Mouse (Mus musculus) lung, postnatal 0 days (tissue): ENCODE measurements at regions not wholly inside any gene's neighbourhood (a gene's known extent, or its start where the extent isn't known, plus 50 kb on each side); places are given as distances from the start of the nearest gene placed in this dataset.

Source experiments
- ATAC-seq: fragments of 200-750 bp; cut with Nextera tagmentation; 2 replicates; pipeline ENCODE4 v1.8.0; 2017; ENCODE audit warnings: moderate library complexity
- DNase-seq: peaks from one replicate; pipeline ENCODE4 v3.0.0-alpha.2; 2016; ENCODE audit warnings: low spot score
- H3K27ac ChIP-seq: fragments of 300-500 bp; sonication (generic); 2 replicates; pipeline ENCODE4 v1.5.1; 2014; ENCODE audit warnings: antibody characterized with exemption, mild to moderate bottlenecking, low read length, mixed read lengths
- H3K27me3 ChIP-seq: fragments of 300-500 bp; sonication (generic); replicated peaks from 2 replicates; pipeline ENCODE4 v1.6.1; 2014; ENCODE audit warnings: low read length, mixed read lengths; ENCODE audit not compliant: insufficient read depth
- H3K36me3 ChIP-seq: fragments of 300-500 bp; sonication (generic); 2 replicates; pipeline ENCODE4 v1.6.1; 2014; ENCODE audit warnings: low read length, mixed read lengths; ENCODE audit not compliant: insufficient read depth
- H3K4me1 ChIP-seq: fragments of 300-500 bp; sonication (generic); 2 replicates; pipeline ENCODE4 v1.6.1; 2014; ENCODE audit warnings: antibody characterized with exemption, low read depth, low read length, mixed read lengths; ENCODE audit not compliant: insufficient read depth
- H3K4me2 ChIP-seq: fragments of 300-500 bp; sonication (generic); replicated peaks from 2 replicates; pipeline ENCODE4 v1.6.1; 2014; ENCODE audit warnings: low read depth, mild to moderate bottlenecking, low read length, moderate library complexity, mixed read lengths
- H3K4me3 ChIP-seq: fragments of 300-500 bp; sonication (generic); 2 replicates; pipeline ENCODE4 v1.5.1; 2014; ENCODE audit warnings: low read depth, low read length
- H3K9ac ChIP-seq: fragments of 300-500 bp; sonication (generic); replicated peaks from 2 replicates; pipeline ENCODE4 v1.6.1; 2014; ENCODE audit warnings: low read depth, mild to moderate bottlenecking
- H3K9me3 ChIP-seq: fragments of 300-500 bp; sonication (generic); 2 replicates; pipeline ENCODE4 v1.6.1; 2016; ENCODE audit warnings: low read length, mixed read lengths
- CTCF ChIP-seq: IDR thresholded peaks from 2 replicates; pipeline ENCODE4 v1.5.1; 2016; ENCODE audit warnings: antibody characterized with exemption, mild to moderate bottlenecking
- EP300 ChIP-seq: IDR thresholded peaks from 2 replicates; pipeline ENCODE4 v1.6.1; 2016; ENCODE audit warnings: antibody characterized with exemption, mild to moderate bottlenecking, control low read depth
- WGBS: fragments of 180-500 bp; shearing (Covaris S2); extraction: QIAGEN DNeasy Blood & Tissue Kit; methylation state at CpG from one replicate; pipeline ENCODE4 v1.1.7; 2014; 5-methylcytosine and 5-hydroxymethylcytosine counted together

DNA sequence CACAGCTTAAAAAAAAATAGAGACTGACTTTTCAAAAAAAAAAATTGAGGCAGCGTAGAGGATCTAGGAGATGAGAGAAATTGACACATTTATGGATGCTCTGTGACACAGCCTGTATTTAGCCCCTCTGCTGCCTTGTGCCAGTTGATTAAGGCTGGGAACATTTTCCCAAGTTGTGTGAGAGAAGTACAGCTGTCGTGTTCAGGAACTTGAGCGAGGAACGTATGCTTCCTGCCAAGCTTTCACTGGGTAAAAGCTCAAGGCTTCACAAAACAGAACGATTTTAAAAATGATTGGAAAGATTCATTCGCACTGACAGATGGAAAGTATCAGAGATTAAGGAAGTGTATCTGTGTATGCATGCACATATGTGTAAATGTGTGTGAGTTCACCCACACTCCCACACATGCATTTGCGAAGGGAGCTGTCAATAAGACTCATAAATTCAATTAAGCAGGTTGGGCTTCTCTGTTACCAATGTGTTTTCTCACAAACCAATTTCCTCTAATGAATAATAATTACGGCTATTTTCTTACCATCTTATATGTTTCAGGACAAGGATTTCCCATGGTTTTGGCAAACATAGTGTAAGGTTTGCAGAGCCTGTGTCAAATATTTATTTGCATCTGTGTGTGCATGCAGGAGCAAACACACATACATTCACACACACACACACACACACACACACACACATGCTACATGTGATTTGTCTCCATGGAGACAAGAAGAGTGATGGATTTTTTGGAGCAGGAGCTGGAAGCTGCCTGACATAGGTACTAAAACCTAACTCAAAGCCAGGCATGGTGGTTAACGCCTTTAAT, 662.9 kb upstream of the Kirrel3 start:
- no peak for DNase-seq
- Histone ChIP-seq H3K9ac (no peak overlapping the region), H3K36me3 (no peaks in the 10 kb centered on the region), H3K4me2 (no peak overlapping the region), H3K27me3 (no peaks in the 10 kb centered on the region), H3K27ac (no peak overlapping the region), H3K9me3 (no peaks in the 10 kb centered on the region), H3K4me1 (no peaks in the 10 kb centered on the region), H3K4me3 (no peak overlapping the region)
- TF ChIP-seq CTCF (no peak), EP300 (no peak)
- WGBS, result 70% methylated on average over 9 of the region's 9 CpGs
- ATAC-seq, result no peak

DNA sequence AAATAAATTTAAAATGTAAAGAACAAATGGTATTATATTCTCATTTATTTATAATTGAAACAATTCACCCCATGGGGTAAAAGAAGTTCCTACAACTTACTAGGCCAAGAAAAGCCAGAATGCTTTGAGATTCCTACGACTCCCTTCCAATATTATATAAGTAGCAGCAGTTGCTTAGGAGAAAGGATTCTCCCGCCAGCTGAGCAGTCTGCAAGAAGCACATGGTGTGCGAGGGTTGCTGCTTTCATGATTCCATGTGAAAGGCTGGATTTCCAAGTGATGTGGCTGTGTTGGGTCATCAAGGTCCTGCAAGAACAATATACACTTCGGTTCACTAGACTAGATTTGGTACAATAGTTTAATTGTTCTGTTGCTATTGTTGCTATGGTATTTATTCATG, 659.6 kb upstream of the Kirrel3 start:
- no peak for ATAC-seq
- Histone ChIP-seq H3K4me3 (no peak overlapping the region), H3K9ac (no peak overlapping the region), H3K36me3 (no peaks in the 10 kb centered on the region), H3K4me2 (no peak overlapping the region), H3K4me1 (no peaks in the 10 kb centered on the region), H3K27ac (no peak overlapping the region), H3K27me3 (no peaks in the 10 kb centered on the region), H3K9me3 (no peaks in the 10 kb centered on the region)
- 68% methylated on average over 4 of the region's 4 CpGs for WGBS
- TF ChIP-seq EP300 (no peak), CTCF (no peak)
- no peak for DNase-seq

DNA sequence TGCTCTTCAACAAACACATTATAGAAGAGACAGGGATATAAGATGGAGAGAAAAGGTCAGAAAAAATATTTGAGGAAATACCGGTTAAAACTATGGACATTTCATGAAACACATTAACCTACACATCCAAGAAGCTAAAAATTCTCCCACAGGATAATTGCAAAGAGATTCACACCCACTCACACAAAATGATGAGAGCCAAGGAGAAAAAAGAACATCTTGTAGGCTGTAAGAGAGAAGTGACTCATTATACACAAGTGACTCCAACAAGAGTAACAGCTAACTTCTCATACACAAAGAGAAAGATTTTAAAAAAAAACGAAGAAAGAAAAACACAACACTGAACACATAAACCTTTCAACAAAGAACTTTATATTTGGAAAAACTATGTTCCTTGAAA, 658.3 kb upstream of the Kirrel3 start:
- H3K27me3 ChIP-seq, result no peaks in the 10 kb centered on the region
- no peak for ATAC-seq
- H3K9ac ChIP-seq, result no peak overlapping the region
- no peak for DNase-seq
- no peaks in the 10 kb centered on the region for H3K9me3 ChIP-seq
- H3K4me1 ChIP-seq, result no peaks in the 10 kb centered on the region
- no peak overlapping the region for H3K4me3 ChIP-seq
- H3K4me2 ChIP-seq, result no peak overlapping the region
- H3K27ac ChIP-seq, result no peak overlapping the region
- H3K36me3 ChIP-seq, result no peaks in the 10 kb centered on the region
- TF ChIP-seq CTCF (no peak), EP300 (no peak)
- 68% methylated on average over 2 of the region's 2 CpGs for whole genome bisulfite sequencing

DNA sequence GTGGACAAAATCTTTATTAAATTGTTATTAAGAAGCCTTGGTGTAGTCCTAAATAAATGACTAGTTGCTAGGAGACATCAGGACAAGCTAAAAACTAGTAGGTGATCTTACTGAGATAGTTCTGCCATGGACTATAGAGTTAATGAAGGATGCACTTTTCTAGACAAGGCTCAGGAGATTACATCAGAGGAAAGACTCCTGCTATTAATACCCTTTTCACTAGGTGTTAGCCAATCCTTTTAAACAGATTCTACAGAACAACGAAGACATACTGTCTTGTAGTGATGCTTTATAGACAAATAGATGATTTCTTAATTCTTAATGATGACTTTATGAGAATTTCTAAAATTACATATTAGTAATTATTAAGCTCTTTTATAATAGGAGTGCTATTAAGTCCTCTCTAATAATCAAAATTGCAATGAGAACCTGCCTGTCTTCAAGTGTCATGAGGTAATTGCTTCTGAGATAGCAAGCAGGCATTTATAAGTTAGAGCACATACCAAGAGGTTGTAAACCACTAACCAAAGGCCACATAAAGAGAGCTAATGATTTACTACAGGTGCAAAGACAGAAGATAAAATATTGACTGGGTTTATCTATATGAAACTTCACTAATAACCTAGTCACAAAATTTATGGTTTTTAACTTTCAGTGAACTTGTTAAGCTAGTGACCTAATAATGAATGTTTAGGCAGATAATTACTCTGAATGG, 647.9 kb upstream of the Kirrel3 start:
- H3K27me3 ChIP-seq, result no peaks in the 10 kb centered on the region
- H3K4me2 ChIP-seq, result no peak overlapping the region
- no peak overlapping the region for H3K4me3 ChIP-seq
- no peak for TF ChIP-seq CTCF
- TF ChIP-seq EP300, result no peak
- H3K36me3 ChIP-seq, result no peaks in the 10 kb centered on the region
- ATAC-seq (no peak), DNase-seq (no peak)
- no peak overlapping the region for H3K9ac ChIP-seq
- no peaks in the 10 kb centered on the region for H3K4me1 ChIP-seq
- WGBS, result 55% methylated on average over 1 of the region's 1 CpGs
- H3K9me3 ChIP-seq, result no peaks in the 10 kb centered on the region
- no peak overlapping the region for H3K27ac ChIP-seq

DNA sequence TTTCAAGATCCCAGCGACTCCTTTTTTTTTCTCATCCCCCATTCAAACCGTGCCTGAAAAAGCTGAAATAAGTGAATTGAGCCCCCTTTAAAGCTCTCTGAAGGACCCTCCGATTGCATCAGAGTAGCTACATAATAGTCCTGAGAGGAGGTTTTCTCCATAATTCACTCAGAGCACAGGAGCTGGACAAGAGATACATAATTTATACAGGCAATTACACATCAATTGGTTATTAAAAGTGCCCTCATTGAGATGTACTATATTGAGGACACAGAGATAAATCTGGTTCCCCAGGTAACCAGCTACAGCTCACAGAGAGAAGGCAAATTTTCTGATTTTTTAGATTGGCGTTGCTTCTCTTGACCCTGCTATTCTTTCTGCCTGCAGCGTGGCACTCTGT, 636.1 kb upstream of the Kirrel3 start:
- ATAC-seq, result no peak
- no peak overlapping the region for H3K4me3 ChIP-seq
- DNase-seq, result no peak
- H3K4me2 ChIP-seq, result no peak overlapping the region
- no peak for TF ChIP-seq CTCF
- no peak for TF ChIP-seq EP300
- WGBS, result 72% methylated on average over 5 of the region's 5 CpGs
- no peaks in the 10 kb centered on the region for H3K9me3 ChIP-seq
- H3K27ac ChIP-seq, result no peak overlapping the region
- H3K36me3 ChIP-seq, result no peaks in the 10 kb centered on the region
- H3K4me1 ChIP-seq, result no peaks in the 10 kb centered on the region
- H3K9ac ChIP-seq, result no peak overlapping the region
- H3K27me3 ChIP-seq, result no peaks in the 10 kb centered on the region

DNA sequence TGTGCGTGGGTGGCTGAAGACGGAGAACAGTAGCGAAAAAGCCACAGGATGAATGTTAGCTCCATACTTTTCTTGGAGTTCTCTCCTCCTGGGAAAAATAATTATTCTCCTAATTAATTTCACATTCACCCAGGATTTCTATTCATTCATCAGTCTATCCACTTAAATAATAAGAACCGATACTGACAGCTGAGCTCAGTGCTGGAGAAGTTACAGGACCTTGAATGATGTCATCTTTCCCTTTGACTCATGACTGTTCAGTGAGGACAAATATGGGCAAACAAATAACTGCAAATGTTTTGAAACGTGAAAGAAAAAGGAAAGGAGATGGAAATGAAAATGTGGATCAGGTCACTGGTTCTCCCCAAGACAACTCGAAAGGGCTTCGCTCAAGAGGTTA, 635.7 kb upstream of the Kirrel3 start:
- no peak for DNase-seq
- H3K4me3 ChIP-seq, result no peak overlapping the region
- H3K36me3 ChIP-seq, result no peaks in the 10 kb centered on the region
- WGBS, result 66% methylated on average over 7 of the region's 7 CpGs
- ATAC-seq, result no peak
- no peak overlapping the region for H3K27ac ChIP-seq
- H3K4me2 ChIP-seq, result no peak overlapping the region
- H3K9ac ChIP-seq, result no peak overlapping the region
- TF ChIP-seq CTCF (no peak), EP300 (no peak)
- no peaks in the 10 kb centered on the region for H3K4me1 ChIP-seq
- no peaks in the 10 kb centered on the region for H3K27me3 ChIP-seq
- H3K9me3 ChIP-seq, result no peaks in the 10 kb centered on the region
